Mouse (Mus musculus): ENCODE results near the gene Dnm3. TPM values are rescaled to one million over a fixed set of nuclear protein-coding genes. Genes with fewer than 3 reads are reported as not detected.

Gene Dnm3
- total RNA-seq, 1 experiment from 2014 or later, result 10.4 TPM

- DNase-seq, result no peak
Measured at GRCm38 (mm10) chr1:162020766-162021165, 457.1 kb downstream of the Dnm3 start.

GRCm38 (mm10) chr1:162020303-162020731 lies 457.5 kb downstream of the Dnm3 start:
- DNase-seq, result no peak

- no peak for DNase-seq
Measured at GRCm38 (mm10) chr1:162018601-162018977, 459.2 kb downstream of the Dnm3 start.

GRCm38 (mm10) chr1:162017975-162018600 lies 459.7 kb downstream of the Dnm3 start:
- DNase-seq, result no peak

GRCm38 (mm10) chr1:162016982-162017381 lies 460.9 kb downstream of the Dnm3 start:
- no peak for DNase-seq

GRCm38 (mm10) chr1:162015247-162015862 lies 462.5 kb downstream of the Dnm3 start:
- DNase-seq, result no peak

GRCm38 (mm10) chr1:162013561-162013960 lies 464.3 kb downstream of the Dnm3 start:
- no peak for DNase-seq

GRCm38 (mm10) chr1:162011523-162012245 lies 466.1 kb downstream of the Dnm3 start:
- DNase-seq, result no peak

- no peak for DNase-seq
Measured at GRCm38 (mm10) chr1:162009086-162009485, 468.7 kb downstream of the Dnm3 start.

- DNase-seq, result no peak
Measured at GRCm38 (mm10) chr1:162008631-162009067, 469.2 kb downstream of the Dnm3 start.

GRCm38 (mm10) chr1:162008208-162008607 lies 469.6 kb downstream of the Dnm3 start:
- DNase-seq, result no peak

GRCm38 (mm10) chr1:162006109-162006508 lies 471.7 kb downstream of the Dnm3 start:
- DNase-seq, result no peak

GRCm38 (mm10) chr1:162004821-162005770 lies 472.7 kb downstream of the Dnm3 start:
- DNase-seq, result peak; percentile 60

GRCm38 (mm10) chr1:162004518-162004780 lies 473.4 kb downstream of the Dnm3 start:
- no peak for DNase-seq

- no peak for DNase-seq
Measured at GRCm38 (mm10) chr1:162003729-162004517, 473.9 kb downstream of the Dnm3 start.

GRCm38 (mm10) chr1:162001328-162001727 lies 476.5 kb downstream of the Dnm3 start:
- no peak for DNase-seq

GRCm38 (mm10) chr1:161999882-162000371 lies 477.9 kb downstream of the Dnm3 start:
- peak; percentile 61 for DNase-seq

- no peak for DNase-seq
Measured at GRCm38 (mm10) chr1:161999338-161999737, 478.5 kb downstream of the Dnm3 start.

GRCm38 (mm10) chr1:161998781-161999180 lies 479.1 kb downstream of the Dnm3 start:
- DNase-seq, result no peak

GRCm38 (mm10) chr1:161992389-161992788 lies 485.4 kb downstream of the Dnm3 start:
- no peak for DNase-seq

- DNase-seq, result no peak
Measured at GRCm38 (mm10) chr1:161991846-161992245, 486.0 kb downstream of the Dnm3 start.

All from adrenal gland, postnatal 14 days (tissue).